Mouse (Mus musculus) forebrain, postnatal 0 days (tissue): ENCODE results near the gene BC030870. TPM values are rescaled to one million over a fixed set of nuclear protein-coding genes. Genes with fewer than 3 reads are reported as not detected.

Source experiments
- ATAC-seq: fragments of 200-750 bp; cut with Nextera tagmentation; 2 replicates; pipeline ENCODE4 v1.8.0; 2017; ENCODE audit warnings: mild to moderate bottlenecking, moderate library complexity
- DNase-seq: peaks from one replicate; pipeline ENCODE4 v3.0.0-alpha.2; 2015
- H3K27ac ChIP-seq: fragments of 300-500 bp; sonication (generic); 2 replicates; pipeline ENCODE4 v1.5.1; 2014; ENCODE audit warnings: low read depth, mild to moderate bottlenecking, antibody characterized with exemption, low read length, moderate library complexity, mixed read lengths
- H3K27me3 ChIP-seq: fragments of 300-500 bp; sonication (generic); 2 replicates; pipeline ENCODE4 v1.6.1; 2014; ENCODE audit warnings: mild to moderate bottlenecking, low read length, mixed read lengths; ENCODE audit not compliant: insufficient read depth
- H3K36me3 ChIP-seq: fragments of 300-500 bp; sonication (generic); 2 replicates; pipeline ENCODE4 v1.6.1; 2014; ENCODE audit warnings: mild to moderate bottlenecking, moderate library complexity; ENCODE audit not compliant: insufficient read depth
- H3K4me1 ChIP-seq: fragments of 300-500 bp; sonication (generic); 2 replicates; pipeline ENCODE4 v1.6.1; 2014; ENCODE audit warnings: antibody characterized with exemption; ENCODE audit not compliant: insufficient read depth
- H3K4me2 ChIP-seq: fragments of 300-500 bp; sonication (generic); 2 replicates; pipeline ENCODE4 v1.6.1; 2014; ENCODE audit warnings: low read depth, mild to moderate bottlenecking, moderate library complexity
- H3K4me3 ChIP-seq: fragments of 300-500 bp; sonication (generic); 2 replicates; pipeline ENCODE4 v1.5.1; 2014; ENCODE audit warnings: low read depth, low read length, mixed read lengths
- H3K9ac ChIP-seq: fragments of 300-500 bp; sonication (generic); 2 replicates; pipeline ENCODE4 v1.6.1; 2014; ENCODE audit warnings: mild to moderate bottlenecking
- H3K9me3 ChIP-seq: fragments of 300-500 bp; sonication (generic); 2 replicates; pipeline ENCODE4 v1.6.1; 2016; ENCODE audit warnings: low read length
- CTCF ChIP-seq: sonication (generic); IDR thresholded peaks from 2 replicates; pipeline ENCODE4 v1.5.1; 2016; ENCODE audit warnings: antibody characterized with exemption, control low read depth, low read depth
- WGBS: fragments of 180-500 bp; shearing (Covaris S2); extraction: QIAGEN DNeasy Blood & Tissue Kit; methylation state at CpG from one replicate; pipeline ENCODE4 v1.1.7; 2014; 5-methylcytosine and 5-hydroxymethylcytosine counted together
- polyA plus RNA-seq: library from polyadenylated mRNA; unstranded; fragments of >200 nt; fragmentation: Nextera tagmentation; extraction: Ambion mirVana; gene quantifications from 2 replicates; pipeline ENCODE4 v1.2.1, GENCODE M21; 2015
- total RNA-seq: library from RNA; depleted of rRNA; stranded (reverse); fragments of >200 nt; gene quantifications from 2 replicates; pipeline ENCODE4 v1.2.3, GENCODE M21; 2014

Gene BC030870
- total and polyA plus RNA-seq, 2 experiments from 2014 or later = not detected

GRCm38 (mm10) chr8:65065622-65066021 lies 63.7 kb downstream of the BC030870 start:
- no peak overlapping the region for H3K27ac ChIP-seq
- DNase-seq = no peak
- no peak overlapping the region for H3K4me2 ChIP-seq
- no peaks in the 10 kb centered on the region for H3K27me3 ChIP-seq
- no peak for ATAC-seq
- H3K4me1 ChIP-seq = no peaks in the 10 kb centered on the region
- WGBS = 95% methylated on average over 3 of the region's 3 CpGs
- TF ChIP-seq CTCF = no peak
- H3K9me3 ChIP-seq = no peaks in the 10 kb centered on the region
- no peaks in the 10 kb centered on the region for H3K36me3 ChIP-seq
- H3K4me3 ChIP-seq = no peak overlapping the region
- H3K9ac ChIP-seq = no peak overlapping the region

GRCm38 (mm10) chr8:65064071-65064470 lies 65.3 kb downstream of the BC030870 start:
- no peaks in the 10 kb centered on the region for H3K4me1 ChIP-seq
- 63% methylated on average over 2 of the region's 2 CpGs for WGBS
- DNase-seq (no peak), ATAC-seq (no peak)
- no peaks in the 10 kb centered on the region for H3K9me3 ChIP-seq
- H3K36me3 ChIP-seq = no peaks in the 10 kb centered on the region
- no peak overlapping the region for H3K4me2 ChIP-seq
- no peaks in the 10 kb centered on the region for H3K27me3 ChIP-seq
- H3K9ac ChIP-seq = no peak overlapping the region
- H3K4me3 ChIP-seq = no peak overlapping the region
- TF ChIP-seq CTCF = no peak
- no peak overlapping the region for H3K27ac ChIP-seq

- H3K27me3 ChIP-seq = no peaks in the 10 kb centered on the region
- WGBS = 72% methylated on average over 4 of the region's 4 CpGs
- ATAC-seq (no peak), DNase-seq (no peak)
- H3K36me3 ChIP-seq = no peaks in the 10 kb centered on the region
- no peak overlapping the region for H3K4me3 ChIP-seq
- no peak overlapping the region for H3K9ac ChIP-seq
- H3K9me3 ChIP-seq = no peaks in the 10 kb centered on the region
- no peaks in the 10 kb centered on the region for H3K4me1 ChIP-seq
- no peak overlapping the region for H3K27ac ChIP-seq
- H3K4me2 ChIP-seq = no peak overlapping the region
- no peak for TF ChIP-seq CTCF
Observed at GRCm38 (mm10) chr8:65062195-65062594, 67.2 kb downstream of the BC030870 start.

DNA sequence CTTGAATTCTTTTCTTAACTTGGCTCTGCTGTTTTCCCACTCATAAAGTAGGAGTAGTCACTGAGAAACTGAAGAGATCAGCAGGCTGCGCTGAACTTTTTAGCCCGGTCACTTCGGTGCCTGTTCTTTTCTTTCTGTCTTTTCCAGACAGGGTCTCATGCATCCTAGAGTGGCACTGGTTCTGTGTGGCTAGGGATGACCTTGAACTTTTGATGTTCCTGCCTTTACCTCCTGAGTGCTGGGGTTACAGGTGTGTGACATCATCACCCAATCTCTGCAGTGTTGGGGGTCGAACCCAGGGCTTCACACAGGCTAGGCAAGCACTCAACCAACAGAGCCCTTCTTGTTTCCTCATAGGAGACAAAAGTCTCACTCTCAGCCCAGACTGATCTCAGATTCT lies 72.6 kb downstream of the BC030870 start:
- Histone ChIP-seq H3K36me3 (no peaks in the 10 kb centered on the region), H3K27me3 (no peaks in the 10 kb centered on the region), H3K9me3 (no peaks in the 10 kb centered on the region), H3K9ac (no peak overlapping the region), H3K4me1 (no peaks in the 10 kb centered on the region), H3K4me3 (no peak overlapping the region), H3K4me2 (no peak overlapping the region), H3K27ac (no peak overlapping the region)
- no peak for TF ChIP-seq CTCF
- WGBS = 95% methylated on average over 4 of the region's 4 CpGs
- no peak for ATAC-seq
- no peak for DNase-seq

GRCm38 (mm10) chr8:65053968-65054367 lies 75.4 kb downstream of the BC030870 start:
- Histone ChIP-seq H3K9me3 (no peaks in the 10 kb centered on the region), H3K4me1 (no peaks in the 10 kb centered on the region), H3K4me3 (no peak overlapping the region), H3K4me2 (no peak overlapping the region), H3K27me3 (no peaks in the 10 kb centered on the region), H3K27ac (no peak overlapping the region), H3K9ac (no peak overlapping the region), H3K36me3 (no peaks in the 10 kb centered on the region)
- DNase-seq (no peak), ATAC-seq (no peak)
- 57% methylated on average over 5 of the region's 5 CpGs for WGBS
- no peak for TF ChIP-seq CTCF

- DNase-seq = no peak
- ATAC-seq = no peak
Observed at GRCm38 (mm10) chr8:65053554-65053953, 75.8 kb downstream of the BC030870 start.

DNA sequence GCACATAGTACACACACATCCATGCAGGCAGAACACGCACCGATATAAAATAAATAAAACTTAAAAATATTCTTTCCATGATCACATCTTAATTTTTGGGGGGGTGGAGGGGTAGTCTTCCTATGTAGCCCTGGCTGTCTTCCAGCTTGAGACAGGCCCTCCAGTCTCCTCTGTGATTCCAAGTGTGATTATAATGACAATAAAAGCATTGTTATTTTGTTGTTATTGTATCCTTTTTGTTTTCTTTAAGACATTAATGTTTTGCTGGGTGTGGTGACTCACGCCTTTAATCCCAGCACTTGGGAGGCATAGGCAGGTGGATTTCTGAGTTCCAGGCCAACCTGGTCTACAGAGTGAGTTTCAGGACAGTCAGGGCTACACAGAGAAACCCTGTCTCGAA lies 81.6 kb downstream of the BC030870 start:
- no peak overlapping the region for H3K4me3 ChIP-seq
- H3K27me3 ChIP-seq = no peaks in the 10 kb centered on the region
- no peak overlapping the region for H3K4me2 ChIP-seq
- TF ChIP-seq CTCF = no peak
- DNase-seq (no peak), ATAC-seq (no peak)
- no peaks in the 10 kb centered on the region for H3K9me3 ChIP-seq
- 77% methylated on average over 4 of the region's 4 CpGs for WGBS
- no peak overlapping the region for H3K9ac ChIP-seq
- no peak overlapping the region for H3K27ac ChIP-seq
- no peaks in the 10 kb centered on the region for H3K4me1 ChIP-seq
- H3K36me3 ChIP-seq = no peaks in the 10 kb centered on the region

More at GRCm38 (mm10) chr8:65053554-65053953, 75.8 kb downstream of the BC030870 start:
- no peak overlapping the region for H3K9ac ChIP-seq
- H3K36me3 ChIP-seq = no peaks in the 10 kb centered on the region
- H3K27ac ChIP-seq = no peak overlapping the region
- no peak overlapping the region for H3K4me3 ChIP-seq
- no peaks in the 10 kb centered on the region for H3K4me1 ChIP-seq
- H3K9me3 ChIP-seq = no peaks in the 10 kb centered on the region
- 94% methylated on average over 3 of the region's 3 CpGs for WGBS
- H3K27me3 ChIP-seq = no peaks in the 10 kb centered on the region
- no peak for TF ChIP-seq CTCF
- H3K4me2 ChIP-seq = no peak overlapping the region

GRCm38 (mm10) chr8:65047193-65047592 lies 82.2 kb downstream of the BC030870 start:
- DNase-seq (no peak), ATAC-seq (no peak)
- Histone ChIP-seq H3K36me3 (no peaks in the 10 kb centered on the region), H3K27ac (no peak overlapping the region), H3K9ac (no peak overlapping the region), H3K4me3 (no peak overlapping the region), H3K27me3 (no peaks in the 10 kb centered on the region), H3K4me1 (no peaks in the 10 kb centered on the region), H3K4me2 (no peak overlapping the region), H3K9me3 (no peaks in the 10 kb centered on the region)
- no peak for TF ChIP-seq CTCF
- 94% methylated on average over 4 of the region's 4 CpGs for WGBS
